Mouse (Mus musculus) MEL (cell line): Measurements from ENCODE around the gene Diaph3. TPM values are rescaled to one million over a fixed set of nuclear protein-coding genes. Genes with fewer than 3 reads are reported as not detected.
A peak's percentile ranks its signal among the peaks of the same experiment; 100 is the strongest.

Experiments used
- DNase-seq: peaks from one replicate; pipeline ENCODE4 v3.0.0; 2011; ENCODE audit warnings: low read depth, low spot score
- H3K27ac ChIP-seq: 2 replicates; pipeline ENCODE4 v1.5.1; 2012; ENCODE audit warnings: low read depth, mild to moderate bottlenecking, control low read depth, low read length, moderate library complexity; ENCODE audit not compliant: control insufficient read depth
- H3K27me3 ChIP-seq, 2 experiments: fragments of 150-350 bp in 1 of 2; sonication (generic) in 1 of 2; 2 replicates each; pipeline ENCODE4 v1.6.1; 2012; ENCODE audit warnings: low read length in 2 of 2, mild to moderate bottlenecking in 2 of 2, improper control_type of control experiment in 1 of 2, moderate library complexity in 1 of 2; ENCODE audit not compliant: insufficient read depth in 2 of 2, control insufficient read depth in 1 of 2
- H3K36me3 ChIP-seq, 2 experiments: 2 replicates each; pipeline ENCODE4 v1.6.1; 2012 to 2014; ENCODE audit warnings: low read length in 2 of 2, improper control_type of control experiment in 1 of 2, inconsistent platforms in 1 of 2, mild to moderate bottlenecking in 1 of 2; ENCODE audit not compliant: insufficient read depth in 2 of 2, control insufficient read depth in 1 of 2
- H3K4me1 ChIP-seq, 2 experiments: fragments of 150-350 bp in 1 of 2; sonication (generic) in 1 of 2; 2 replicates each; pipeline ENCODE4 v1.6.1; 2012; ENCODE audit warnings: low read length in 2 of 2, improper control_type of control experiment in 1 of 2, mild to moderate bottlenecking in 1 of 2; ENCODE audit not compliant: insufficient read depth in 2 of 2, control insufficient read depth in 1 of 2
- H3K4me3 ChIP-seq, 2 experiments: fragments of 150-350 bp in 1 of 2; sonication (generic) in 1 of 2; 2 replicates each; pipeline ENCODE4 v1.5.1; 2012; ENCODE audit warnings: low read depth in 2 of 2, low read length in 2 of 2, mild to moderate bottlenecking in 2 of 2, moderate library complexity in 2 of 2, control low read depth in 1 of 2, improper control_type of control experiment in 1 of 2; ENCODE audit not compliant: control insufficient read depth in 1 of 2, insufficient read depth in 1 of 2
- H3K79me2 ChIP-seq: 2 replicates; pipeline ENCODE4 v1.6.1; 2012; ENCODE audit warnings: mild to moderate bottlenecking, low read length, moderate library complexity; ENCODE audit not compliant: control insufficient read depth, poor library complexity, insufficient read depth
- H3K9ac ChIP-seq: 2 replicates; pipeline ENCODE4 v1.6.1; 2012; ENCODE audit warnings: low read depth, mild to moderate bottlenecking, control low read depth, low read length, moderate library complexity; ENCODE audit not compliant: control insufficient read depth, poor library complexity, severe bottlenecking
- H3K9me3 ChIP-seq: fragments of 150-350 bp; sonication (generic); replicated peaks from 2 replicates; pipeline ENCODE4 v1.6.1; 2012; ENCODE audit warnings: mild to moderate bottlenecking, low read length, improper control_type of control experiment, moderate library complexity; ENCODE audit not compliant: insufficient read depth
- CHD2 ChIP-seq: IDR thresholded peaks from 2 replicates; pipeline ENCODE4 v1.6.1; 2011; ENCODE audit warnings: low read length, improper control_type of control experiment
- EP300 ChIP-seq, 2 experiments: IDR thresholded peaks; 2 replicates each; pipeline ENCODE4 v1.6.1; 2011; ENCODE audit warnings: improper control_type of control experiment in 2 of 2, low read length in 2 of 2, low read depth in 1 of 2, mild to moderate bottlenecking in 1 of 2
- ETS1 ChIP-seq: IDR thresholded peaks from 2 replicates; pipeline ENCODE4 v1.6.1; 2012; ENCODE audit warnings: low read depth, mild to moderate bottlenecking, inconsistent platforms, low read length, improper control_type of control experiment, moderate library complexity
- GATA1 ChIP-seq: IDR thresholded peaks from 2 replicates; pipeline ENCODE4 v1.6.1; 2011; ENCODE audit warnings: low read depth, low read length, improper control_type of control experiment
- JUND ChIP-seq: IDR thresholded peaks from 2 replicates; pipeline ENCODE4 v1.6.1; 2011; ENCODE audit warnings: low read depth, mild to moderate bottlenecking, improper control_type of control experiment, low read length
- KAT2A ChIP-seq: conservative IDR thresholded peaks from 2 replicates; pipeline ENCODE4 v1.6.1; 2012; ENCODE audit warnings: low read depth, low read length, improper control_type of control experiment, inconsistent platforms
- MAFK ChIP-seq: IDR thresholded peaks from 2 replicates; pipeline ENCODE4 v1.6.1; 2011; ENCODE audit warnings: low read depth, mild to moderate bottlenecking, low read length, improper control_type of control experiment, borderline replicate concordance
- MAX ChIP-seq: IDR thresholded peaks from 2 replicates; pipeline ENCODE4 v1.6.1; 2011; ENCODE audit warnings: low read length, improper control_type of control experiment
- MAZ ChIP-seq: IDR thresholded peaks from 2 replicates; pipeline ENCODE4 v1.6.1; 2012; ENCODE audit warnings: low read depth, mild to moderate bottlenecking, inconsistent platforms, low read length, improper control_type of control experiment
- NELFE ChIP-seq: IDR thresholded peaks from 2 replicates; pipeline ENCODE4 v1.6.1; 2011; ENCODE audit warnings: low read depth, low read length, improper control_type of control experiment
- POLR2AphosphoS2 ChIP-seq: IDR thresholded peaks from 2 replicates; pipeline ENCODE4 v1.6.1; 2011; ENCODE audit warnings: low read length, improper control_type of control experiment
- RAD21 ChIP-seq: IDR thresholded peaks from 2 replicates; pipeline ENCODE4 v1.6.1; 2011; ENCODE audit warnings: mild to moderate bottlenecking, low read depth, low read length, improper control_type of control experiment
- RCOR1 ChIP-seq: IDR thresholded peaks from 2 replicates; pipeline ENCODE4 v1.6.1; 2012; ENCODE audit warnings: low read depth, mild to moderate bottlenecking, inconsistent platforms, low read length, improper control_type of control experiment
- SIN3A ChIP-seq: IDR thresholded peaks from 2 replicates; pipeline ENCODE4 v1.6.1; 2012; ENCODE audit warnings: low read length, improper control_type of control experiment, inconsistent platforms
- TAL1 ChIP-seq: IDR thresholded peaks from 2 replicates; pipeline ENCODE4 v1.6.1; 2012; ENCODE audit warnings: mild to moderate bottlenecking, inconsistent platforms, low read length, moderate library complexity, mixed read lengths
- TBP ChIP-seq: IDR thresholded peaks from 2 replicates; pipeline ENCODE4 v1.8.0; 2011; ENCODE audit warnings: low read depth, low read length, improper control_type of control experiment
- USF2 ChIP-seq, 2 experiments: IDR thresholded peaks; 2 replicates each; pipeline ENCODE4 v1.6.1; 2011 to 2012; ENCODE audit warnings: improper control_type of control experiment in 2 of 2, low read length in 2 of 2, borderline replicate concordance in 1 of 2, inconsistent platforms in 1 of 2, low read depth in 1 of 2, mild to moderate bottlenecking in 1 of 2; ENCODE audit not compliant: insufficient read depth in 1 of 2
- ZMIZ1 ChIP-seq: IDR thresholded peaks from 2 replicates; pipeline ENCODE4 v1.6.1; 2012; ENCODE audit warnings: low read depth, mild to moderate bottlenecking, inconsistent platforms, low read length, improper control_type of control experiment, moderate library complexity
- polyA plus RNA-seq, 2 experiments: library from polyadenylated mRNA; stranded (reverse) in 1 of 2; unstranded in 1 of 2; fragments of >175 nt in 1 of 2; fragments of >200 nt in 1 of 2; gene quantifications; 2 replicates each; pipeline versions ENCODE4 v1.2.1 to v1.2.4; 2012; ENCODE audit warnings: low replicate concordance in 2 of 2, low read depth in 1 of 2; ENCODE audit not compliant: insufficient read length in 2 of 2, insufficient read depth in 1 of 2, missing spikeins in 1 of 2
- total RNA-seq: library from RNA; depleted of rRNA; stranded (reverse); fragments of 300-350 nt; gene quantifications from 2 replicates; pipeline ENCODE4 v1.2.3, GENCODE M21; 2012

Diaph3 gene
- total and polyA plus RNA-seq, 3 experiments, result 9.0 to 11.9 TPM; not detected in 1

DNA sequence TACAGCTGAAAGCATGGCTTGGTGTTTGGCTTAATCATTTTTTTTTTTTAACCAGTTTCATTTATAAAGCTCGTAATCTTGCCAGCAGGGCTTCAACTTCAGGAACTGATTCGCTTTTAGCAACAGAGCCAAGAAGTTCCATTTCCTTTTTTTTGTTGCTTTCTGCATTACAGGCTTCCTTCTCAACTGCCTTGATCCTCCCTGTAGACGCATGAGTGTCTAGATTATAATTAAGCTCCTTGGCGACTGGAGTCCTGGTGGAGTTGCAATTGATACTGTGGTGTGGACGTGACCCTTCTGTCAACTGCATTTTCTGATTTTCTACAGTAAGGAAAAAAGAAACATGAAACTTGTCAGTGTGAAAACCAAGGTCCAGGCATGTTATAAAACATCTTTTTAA is 484.8 kb downstream of the Diaph3 start:
- DNase-seq, result no peak
- H3K36me3 ChIP-seq, result no peaks in the 10 kb centered on the region
- no peaks in the 10 kb centered on the region for H3K4me1 ChIP-seq
- H3K27ac ChIP-seq, result no peak overlapping the region
- no peak overlapping the region for H3K4me3 ChIP-seq
- no peak for TF ChIP-seq USF2 (IDR thresholded peaks at IDR 0.05; ENCODE audit: borderline replicate concordance in 1 of 2, insufficient read depth in 1 of 2, low read depth in 1 of 2, low read length in 2 of 2)
- TF ChIP-seq MAX, result no peak
- no peak for TF ChIP-seq JUND
- no peak for TF ChIP-seq TBP
- no peak for TF ChIP-seq EP300 (IDR thresholded peaks at IDR 0.05; ENCODE audit: low read depth in 1 of 2, low read length in 2 of 2)
- TF ChIP-seq POLR2AphosphoS2, result no peak
- TF ChIP-seq RCOR1, result no peak
- TF ChIP-seq SIN3A, result no peak
- no peak for TF ChIP-seq RAD21
- TF ChIP-seq ETS1, result no peak
- no peaks in the 10 kb centered on the region for H3K9me3 ChIP-seq
- H3K27me3 ChIP-seq, result no peaks in the 10 kb centered on the region
- H3K79me2 ChIP-seq, result no peaks in the 10 kb centered on the region
- H3K9ac ChIP-seq, result no peak overlapping the region

DNA sequence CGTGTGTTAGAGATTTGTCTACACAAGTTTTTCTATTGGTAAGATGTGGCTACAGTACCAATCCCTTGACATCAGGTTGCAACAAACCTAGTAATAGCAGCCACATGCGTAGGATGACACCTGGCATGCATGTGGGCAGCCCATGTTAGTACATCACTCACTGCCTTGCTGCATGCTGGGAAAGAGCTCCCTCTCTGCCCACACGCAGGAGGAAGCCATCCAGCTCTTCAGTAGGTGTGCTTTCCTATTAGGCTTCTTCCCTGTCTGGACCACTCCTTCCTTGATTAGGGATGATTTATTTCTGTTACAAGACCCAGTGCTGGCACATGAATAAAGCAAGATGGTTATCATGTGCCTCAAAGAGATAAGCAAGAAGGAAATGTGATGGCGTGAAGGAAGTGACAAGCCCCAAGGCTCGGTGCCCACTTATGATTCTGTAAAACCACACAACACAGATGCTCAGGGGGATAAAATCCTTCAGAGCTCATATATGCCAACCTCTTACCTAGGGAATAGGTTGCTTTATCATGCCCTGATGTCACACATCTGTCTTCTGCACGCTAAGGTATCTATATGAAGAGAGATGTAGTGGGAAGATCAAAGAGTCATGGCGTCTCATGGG is 494.4 kb downstream of the Diaph3 start:
- 0 out of 2 replicates have a peak, but pooled peaks have one; percentile 7 for TF ChIP-seq GATA1
- no peak for TF ChIP-seq CHD2
- Histone ChIP-seq H3K27ac (no peak overlapping the region), H3K9me3 (no peaks in the 10 kb centered on the region), H3K4me3 (no peak overlapping the region), H3K79me2 (no peaks in the 10 kb centered on the region), H3K9ac (no peak overlapping the region), H3K36me3 (no peaks in the 10 kb centered on the region), H3K4me1 (no peaks in the 10 kb centered on the region), H3K27me3 (no peaks in the 10 kb centered on the region)
- DNase-seq, result no peak

DNA sequence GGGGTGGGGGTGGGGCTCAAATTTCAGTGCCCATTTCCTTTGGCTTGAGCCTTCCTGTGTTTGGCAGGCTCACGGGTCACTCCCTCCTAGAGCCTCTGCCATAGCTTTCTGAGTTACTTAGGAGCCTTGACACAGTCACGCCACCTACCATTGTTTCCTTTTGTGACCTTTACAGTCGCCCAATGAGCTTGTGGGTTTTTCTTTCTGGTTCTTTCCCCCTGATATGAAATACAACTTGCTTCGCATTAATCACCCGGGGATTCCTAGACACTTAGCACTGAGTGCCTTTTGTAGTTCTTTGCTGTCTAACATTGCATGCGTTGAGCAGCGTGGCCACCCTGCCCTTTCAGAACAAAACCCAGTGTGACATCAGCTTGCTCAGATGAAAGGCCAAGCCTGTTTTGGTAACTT is 498.2 kb downstream of the Diaph3 start:
- Histone ChIP-seq H3K9me3 (no peaks in the 10 kb centered on the region), H3K36me3 (no peaks in the 10 kb centered on the region), H3K79me2 (no peaks in the 10 kb centered on the region), H3K9ac (no peak overlapping the region), H3K4me1 (no peaks in the 10 kb centered on the region; a peak in 1 of 4 replicates), H3K4me3 (no peak overlapping the region), H3K27ac (no peak overlapping the region), H3K27me3 (no peaks in the 10 kb centered on the region)
- no peak for DNase-seq
- TF ChIP-seq KAT2A (no peak), MAZ (no peak), TAL1 (no peak), MAFK (no peak), NELFE (no peak), ZMIZ1 (no peak), SIN3A (no peak)
